Mouse (Mus musculus) liver, embryonic 15.5 days (tissue): ENCODE data around the gene Clstn2. TPM values are rescaled to one million over a fixed set of nuclear protein-coding genes. Genes with fewer than 3 reads are reported as not detected.

Source experiments
- ATAC-seq: fragments of 200-750 bp; cut with Nextera tagmentation; 2 replicates; pipeline ENCODE4 v1.8.0; 2017; ENCODE audit warnings: moderate number of reproducible peaks, mild to moderate bottlenecking, moderate library complexity; ENCODE audit not compliant: insufficient read depth
- H3K27ac ChIP-seq: fragments of 300-500 bp; sonication (generic); replicated peaks from 2 replicates; pipeline ENCODE4 v1.5.1; 2015; ENCODE audit warnings: mild to moderate bottlenecking, inconsistent platforms
- H3K27me3 ChIP-seq: fragments of 300-500 bp; sonication (generic); 2 replicates; pipeline ENCODE4 v1.6.1; 2015; ENCODE audit warnings: mild to moderate bottlenecking, inconsistent platforms
- H3K36me3 ChIP-seq: fragments of 300-500 bp; sonication (generic); replicated peaks from 2 replicates; pipeline ENCODE4 v1.6.1; 2015; ENCODE audit warnings: moderate library complexity, mild to moderate bottlenecking, inconsistent platforms
- H3K4me1 ChIP-seq: fragments of 300-500 bp; sonication (generic); replicated peaks from 2 replicates; pipeline ENCODE4 v1.6.1; 2015; ENCODE audit warnings: inconsistent platforms
- H3K4me2 ChIP-seq: fragments of 300-500 bp; sonication (generic); 2 replicates; pipeline ENCODE4 v1.6.1; 2015; ENCODE audit warnings: moderate library complexity, mild to moderate bottlenecking, inconsistent platforms
- H3K4me3 ChIP-seq: fragments of 300-500 bp; sonication (generic); replicated peaks from 2 replicates; pipeline ENCODE4 v1.5.1; 2015; ENCODE audit warnings: mild to moderate bottlenecking, inconsistent platforms
- H3K9ac ChIP-seq: fragments of 300-500 bp; sonication (generic); 2 replicates; pipeline ENCODE4 v1.6.1; 2015; ENCODE audit warnings: moderate library complexity, mild to moderate bottlenecking, inconsistent platforms
- H3K9me3 ChIP-seq: fragments of 300-500 bp; sonication (generic); replicated peaks from 2 replicates; pipeline ENCODE4 v1.6.1; 2016; ENCODE audit warnings: inconsistent platforms
- WGBS: fragments of 180-500 bp; shearing (Covaris S2); methylation state at CpG from one replicate; pipeline ENCODE4 v1.1.7; 2015; ENCODE audit warnings: mixed read lengths; ENCODE audit not compliant: insufficient replicate concordance; 5-methylcytosine and 5-hydroxymethylcytosine counted together
- polyA plus RNA-seq: library from polyadenylated mRNA; unstranded; fragments of >200 nt; fragmentation: Nextera tagmentation; extraction: Ambion mirVana; gene quantifications from 2 replicates; pipeline ENCODE4 v1.2.1, GENCODE M21; 2015

Gene Clstn2
- polyA plus RNA-seq, 1 experiment from 2014 or later: 0.06 TPM

- Histone ChIP-seq H3K9me3 (no peaks in the 10 kb centered on the region), H3K27me3 (no peaks in the 10 kb centered on the region), H3K4me2 (no peak overlapping the region), H3K9ac (no peak overlapping the region), H3K27ac (no peak overlapping the region), H3K36me3 (no peaks in the 10 kb centered on the region), H3K4me1 (no peaks in the 10 kb centered on the region), H3K4me3 (no peak overlapping the region)
- no peak for ATAC-seq
- 48% methylated on average over 5 of the region's 5 CpGs for WGBS
Observed at GRCm38 (mm10) chr9:98018687-98019086, 14.3 kb downstream of the Clstn2 start.

GRCm38 (mm10) chr9:98016576-98016975, 16.4 kb downstream of the Clstn2 start:
- Histone ChIP-seq H3K4me1 (no peaks in the 10 kb centered on the region), H3K4me3 (no peak overlapping the region), H3K27me3 (no peaks in the 10 kb centered on the region), H3K9me3 (no peaks in the 10 kb centered on the region), H3K4me2 (no peak overlapping the region), H3K9ac (no peak overlapping the region), H3K36me3 (no peaks in the 10 kb centered on the region), H3K27ac (no peak overlapping the region)
- WGBS: 71% methylated on average over 5 of the region's 5 CpGs
- ATAC-seq: no peak

GRCm38 (mm10) chr9:97996349-97996748, 36.6 kb downstream of the Clstn2 start:
- H3K4me1 ChIP-seq: no peaks in the 10 kb centered on the region
- H3K4me3 ChIP-seq: no peak overlapping the region
- H3K4me2 ChIP-seq: no peak overlapping the region
- no peak overlapping the region for H3K9ac ChIP-seq
- 53% methylated on average over 5 of the region's 5 CpGs for WGBS
- H3K27ac ChIP-seq: no peak overlapping the region
- H3K9me3 ChIP-seq: no peaks in the 10 kb centered on the region
- H3K36me3 ChIP-seq: no peaks in the 10 kb centered on the region
- H3K27me3 ChIP-seq: no peaks in the 10 kb centered on the region
- ATAC-seq: no peak

GRCm38 (mm10) chr9:97995723-97996122, 37.3 kb downstream of the Clstn2 start:
- no peak overlapping the region for H3K27ac ChIP-seq
- no peak overlapping the region for H3K4me3 ChIP-seq
- H3K36me3 ChIP-seq: no peaks in the 10 kb centered on the region
- H3K27me3 ChIP-seq: no peaks in the 10 kb centered on the region
- ATAC-seq: no peak
- H3K4me2 ChIP-seq: no peak overlapping the region
- H3K9me3 ChIP-seq: no peaks in the 10 kb centered on the region
- WGBS: 60% methylated on average over 4 of the region's 4 CpGs
- H3K9ac ChIP-seq: no peak overlapping the region
- H3K4me1 ChIP-seq: no peaks in the 10 kb centered on the region

GRCm38 (mm10) chr9:97992131-97992530, 40.9 kb downstream of the Clstn2 start:
- H3K36me3 ChIP-seq: no peaks in the 10 kb centered on the region
- H3K9ac ChIP-seq: no peak overlapping the region
- no peaks in the 10 kb centered on the region for H3K4me1 ChIP-seq
- H3K4me3 ChIP-seq: no peak overlapping the region
- 43% methylated on average over 4 of the region's 4 CpGs for WGBS
- ATAC-seq: no peak
- H3K9me3 ChIP-seq: no peaks in the 10 kb centered on the region
- H3K4me2 ChIP-seq: no peak overlapping the region
- H3K27ac ChIP-seq: no peak overlapping the region
- H3K27me3 ChIP-seq: no peaks in the 10 kb centered on the region

GRCm38 (mm10) chr9:97977339-97977738, 55.6 kb downstream of the Clstn2 start:
- Histone ChIP-seq H3K9ac (no peak overlapping the region), H3K4me3 (no peak overlapping the region), H3K27ac (no peak overlapping the region), H3K27me3 (no peaks in the 10 kb centered on the region), H3K36me3 (no peaks in the 10 kb centered on the region), H3K9me3 (no peaks in the 10 kb centered on the region), H3K4me2 (no peak overlapping the region), H3K4me1 (no peaks in the 10 kb centered on the region)
- no peak for ATAC-seq
- WGBS: 56% methylated on average over 3 of the region's 3 CpGs

- no peaks in the 10 kb centered on the region for H3K4me1 ChIP-seq
- H3K9ac ChIP-seq: no peak overlapping the region
- WGBS: 70% methylated on average over 13 of the region's 13 CpGs
- no peaks in the 10 kb centered on the region for H3K27me3 ChIP-seq
- H3K27ac ChIP-seq: no peak overlapping the region
- no peak overlapping the region for H3K4me3 ChIP-seq
- ATAC-seq: no peak
- no peak overlapping the region for H3K4me2 ChIP-seq
- no peaks in the 10 kb centered on the region for H3K36me3 ChIP-seq
- no peaks in the 10 kb centered on the region for H3K9me3 ChIP-seq
Observed at GRCm38 (mm10) chr9:97974801-97975347, 58.1 kb downstream of the Clstn2 start.

- WGBS: 70% methylated on average over 4 of the region's 4 CpGs
- H3K27ac ChIP-seq: no peak overlapping the region
- no peak for ATAC-seq
- no peaks in the 10 kb centered on the region for H3K9me3 ChIP-seq
- H3K9ac ChIP-seq: no peak overlapping the region
- H3K27me3 ChIP-seq: no peaks in the 10 kb centered on the region
- no peaks in the 10 kb centered on the region for H3K4me1 ChIP-seq
- no peaks in the 10 kb centered on the region for H3K36me3 ChIP-seq
- H3K4me2 ChIP-seq: no peak overlapping the region
- no peak overlapping the region for H3K4me3 ChIP-seq
Observed at GRCm38 (mm10) chr9:97966691-97967090, 66.3 kb downstream of the Clstn2 start.

GRCm38 (mm10) chr9:97957508-97957907, 75.5 kb downstream of the Clstn2 start:
- ATAC-seq: no peak
- no peaks in the 10 kb centered on the region for H3K36me3 ChIP-seq
- H3K4me1 ChIP-seq: no peaks in the 10 kb centered on the region
- H3K4me2 ChIP-seq: no peak overlapping the region
- 62% methylated on average over 8 of the region's 8 CpGs for WGBS
- H3K9ac ChIP-seq: no peak overlapping the region
- no peaks in the 10 kb centered on the region for H3K9me3 ChIP-seq
- H3K27me3 ChIP-seq: no peaks in the 10 kb centered on the region
- H3K4me3 ChIP-seq: no peak overlapping the region
- H3K27ac ChIP-seq: no peak overlapping the region

- Histone ChIP-seq H3K4me2 (no peak overlapping the region), H3K27ac (no peak overlapping the region), H3K9ac (no peak overlapping the region), H3K4me1 (no peaks in the 10 kb centered on the region), H3K36me3 (no peaks in the 10 kb centered on the region), H3K27me3 (no peaks in the 10 kb centered on the region), H3K9me3 (no peaks in the 10 kb centered on the region), H3K4me3 (no peak overlapping the region)
- WGBS: 66% methylated on average over 4 of the region's 4 CpGs
- ATAC-seq: no peak
Observed at GRCm38 (mm10) chr9:97956407-97957106, 76.4 kb downstream of the Clstn2 start.

- no peak overlapping the region for H3K9ac ChIP-seq
- no peaks in the 10 kb centered on the region for H3K9me3 ChIP-seq
- H3K27ac ChIP-seq: no peak overlapping the region
- no peaks in the 10 kb centered on the region for H3K4me1 ChIP-seq
- WGBS: 56% methylated on average over 8 of the region's 8 CpGs
- H3K27me3 ChIP-seq: no peaks in the 10 kb centered on the region
- H3K4me3 ChIP-seq: no peak overlapping the region
- H3K4me2 ChIP-seq: no peak overlapping the region
- no peak for ATAC-seq
- H3K36me3 ChIP-seq: no peaks in the 10 kb centered on the region
Observed at GRCm38 (mm10) chr9:97953746-97954359, 79.1 kb downstream of the Clstn2 start.
